Mouse (Mus musculus) erythroblast, embryonic 14.5 days (primary cell): ENCODE measurements around the gene Anks1b.

Experiments
- GATA1 ChIP-seq: IDR thresholded peaks from 2 replicates; pipeline ENCODE4 v1.6.1; 2012; ENCODE audit warnings: low read length, inconsistent platforms, mixed read lengths
- TAL1 ChIP-seq: IDR thresholded peaks from 3 replicates; pipeline ENCODE4 v1.6.1; 2012; ENCODE audit warnings: low read length, inconsistent platforms, mixed read lengths

DNA sequence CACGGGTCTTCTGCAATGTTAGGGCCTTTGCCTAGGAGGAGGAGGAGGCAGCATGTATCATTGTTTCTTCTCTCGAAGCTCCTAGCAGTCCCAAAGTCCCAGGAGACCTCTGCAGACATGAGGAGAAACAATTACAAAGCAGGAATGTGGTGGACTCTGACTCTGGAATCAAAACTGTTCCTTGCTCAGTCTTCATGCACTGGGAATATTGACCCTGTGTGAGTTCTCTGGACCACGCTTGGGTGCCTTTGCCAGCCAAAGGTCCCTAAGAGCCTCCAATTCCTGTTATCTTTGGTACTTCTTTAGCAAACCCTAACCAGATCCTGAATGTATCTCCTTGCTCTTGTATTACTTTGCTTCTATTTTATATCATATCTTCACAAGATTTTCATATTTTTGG is 1000.9 kb downstream of the Anks1b start:
- TF ChIP-seq GATA1 (no peak), TAL1 (no peak)
